Mouse (Mus musculus): Measurements from ENCODE around the gene Hexdc. TPM values are rescaled to one million over a fixed set of nuclear protein-coding genes. Genes with fewer than 3 reads are reported as not detected.

The Hexdc gene
- 9.2 TPM for polyA plus RNA-seq (2015; fragmentation: Illumina TruSeq; extraction: RNeasy Lipid Tissue Mini Kit (QIAGEN cat#74804); ENCODE audit: insufficient read depth, low replicate concordance)

GRCm38 (mm10) chr11:121204161-121205006 is at the start of gene Hexdc, which contains the start of gene Ogfod3:
TSS of gene Hexdc (plus strand) at chr11:121204433.
TSS of gene Ogfod3 (minus strand) at chr11:121204711.

GRCm38 (mm10) chr11:121159971-121160370 is 44.3 kb upstream of the Hexdc start, which contains the start of gene Uts2r:
TSS of gene Uts2r (plus strand) at chr11:121160271.

GRCm38 (mm10) chr11:121229018-121229439 is 24.8 kb downstream of the Hexdc start, which contains the start of gene Cybc1:
TSS of gene Cybc1 (minus strand) at chr11:121229322.

GRCm38 (mm10) chr11:121236564-121237344 is 32.5 kb downstream of the Hexdc start, which contains the start of gene Narf:
TSS of gene Narf (plus strand) at chr11:121237253.

GRCm38 (mm10) chr11:121259160-121260100 is 55.2 kb downstream of the Hexdc start, which contains the start of gene Foxk2:
TSS of gene Foxk2 (plus strand) at chr11:121259990.

Other genes with a start within 250 kb of the Hexdc start
- gene Csnk1d, start 213.1 kb upstream of the Hexdc start, polyA plus RNA-seq (2015; fragmentation: Illumina TruSeq; extraction: RNeasy Lipid Tissue Mini Kit (QIAGEN cat#74804); ENCODE audit: insufficient read depth, low replicate concordance): 123 TPM
- gene Cd7, start 165.0 kb upstream of the Hexdc start, polyA plus RNA-seq (2015; fragmentation: Illumina TruSeq; extraction: RNeasy Lipid Tissue Mini Kit (QIAGEN cat#74804); ENCODE audit: insufficient read depth, low replicate concordance): 54.7 TPM
- gene Sectm1b, start 140.9 kb upstream of the Hexdc start, polyA plus RNA-seq (2015; fragmentation: Illumina TruSeq; extraction: RNeasy Lipid Tissue Mini Kit (QIAGEN cat#74804); ENCODE audit: insufficient read depth, low replicate concordance): not detected
- 11.3 TPM for gene Sectm1a, start 123.2 kb upstream of the Hexdc start, polyA plus RNA-seq (2015; fragmentation: Illumina TruSeq; extraction: RNeasy Lipid Tissue Mini Kit (QIAGEN cat#74804); ENCODE audit: insufficient read depth, low replicate concordance)
- gene Tex19.2, start 85.8 kb upstream of the Hexdc start, polyA plus RNA-seq (2015; fragmentation: Illumina TruSeq; extraction: RNeasy Lipid Tissue Mini Kit (QIAGEN cat#74804); ENCODE audit: insufficient read depth, low replicate concordance): not detected
- not detected for gene Tex19.1, start 58.3 kb upstream of the Hexdc start, polyA plus RNA-seq (2015; fragmentation: Illumina TruSeq; extraction: RNeasy Lipid Tissue Mini Kit (QIAGEN cat#74804); ENCODE audit: insufficient read depth, low replicate concordance)
- not detected for gene Uts2r, start 44.2 kb upstream of the Hexdc start, polyA plus RNA-seq (2015; fragmentation: Illumina TruSeq; extraction: RNeasy Lipid Tissue Mini Kit (QIAGEN cat#74804); ENCODE audit: insufficient read depth, low replicate concordance)
- 4.4 TPM for gene Ogfod3, start 278 bp downstream of the Hexdc start, polyA plus RNA-seq (2015; fragmentation: Illumina TruSeq; extraction: RNeasy Lipid Tissue Mini Kit (QIAGEN cat#74804); ENCODE audit: insufficient read depth, low replicate concordance)
- gene Cybc1, start 24.9 kb downstream of the Hexdc start, polyA plus RNA-seq (2015; fragmentation: Illumina TruSeq; extraction: RNeasy Lipid Tissue Mini Kit (QIAGEN cat#74804); ENCODE audit: insufficient read depth, low replicate concordance): 178 TPM
- gene Narf, start 32.8 kb downstream of the Hexdc start, polyA plus RNA-seq (2015; fragmentation: Illumina TruSeq; extraction: RNeasy Lipid Tissue Mini Kit (QIAGEN cat#74804); ENCODE audit: insufficient read depth, low replicate concordance): 26.9 TPM
- 21.6 TPM for gene Foxk2, start 55.6 kb downstream of the Hexdc start, polyA plus RNA-seq (2015; fragmentation: Illumina TruSeq; extraction: RNeasy Lipid Tissue Mini Kit (QIAGEN cat#74804); ENCODE audit: insufficient read depth, low replicate concordance)
- gene Wdr45b, start 150.0 kb downstream of the Hexdc start, polyA plus RNA-seq (2015; fragmentation: Illumina TruSeq; extraction: RNeasy Lipid Tissue Mini Kit (QIAGEN cat#74804); ENCODE audit: insufficient read depth, low replicate concordance): 37.4 TPM
- 0.66 TPM for gene Rab40b, start 183.8 kb downstream of the Hexdc start, polyA plus RNA-seq (2015; fragmentation: Illumina TruSeq; extraction: RNeasy Lipid Tissue Mini Kit (QIAGEN cat#74804); ENCODE audit: insufficient read depth, low replicate concordance)
- 14.3 TPM for gene Fn3krp, start 217.0 kb downstream of the Hexdc start, polyA plus RNA-seq (2015; fragmentation: Illumina TruSeq; extraction: RNeasy Lipid Tissue Mini Kit (QIAGEN cat#74804); ENCODE audit: insufficient read depth, low replicate concordance)
- gene Fn3k, start 230.5 kb downstream of the Hexdc start, polyA plus RNA-seq (2015; fragmentation: Illumina TruSeq; extraction: RNeasy Lipid Tissue Mini Kit (QIAGEN cat#74804); ENCODE audit: insufficient read depth, low replicate concordance): 4.0 TPM
- gene Tbcd, start 247.5 kb downstream of the Hexdc start, polyA plus RNA-seq (2015; fragmentation: Illumina TruSeq; extraction: RNeasy Lipid Tissue Mini Kit (QIAGEN cat#74804); ENCODE audit: insufficient read depth, low replicate concordance): 30.0 TPM